Comparison of ENCODE assay signal across 14 mouse cellular contexts in genomic region chr1:152086951-152087350, GRCm38 (mm10). TPM values are rescaled to one million over a fixed set of nuclear protein-coding genes. Genes with fewer than 3 reads are reported as not detected.
DNase-seq lines count a peak whose midpoint lies in the region; ATAC-seq and TF ChIP-seq lines count a peak whose summit lies in the region.
"Had no signal": no experiment of that assay in that cellular context is flagged by ENCODE, and none has a peak within 500 bp of the region (broad histone marks: within the 10 kb centered on the region; RNA-seq: fewer than 3 reads in every experiment).

No protein-coding gene starts in this region.

- H3K9me3 ChIP-seq in forebrain, embryonic 16.5 days (ENCODE audit: control insufficient read depth, low read length): no peaks in the 10 kb centered on the region
- no peaks in the 10 kb centered on the region for H3K9me3 ChIP-seq in midbrain, embryonic 12.5 days
- no peaks in the 10 kb centered on the region for H3K9me3 ChIP-seq in kidney, embryonic 14.5 days (ENCODE audit: control insufficient read depth, low read length)
- H3K9me3 ChIP-seq: limb, embryonic 12.5 days had no signal

- DNase-seq in 3T3-L1 (ENCODE audit: low read depth, low spot score): peak; percentile 23
- DNase-seq in Muller cell, postnatal 12 days (ENCODE audit: inconsistent ontology term): peak; percentile 63
- DNase-seq in layer of hippocampus, postnatal 10 days (ENCODE audit: low spot score in 2 of 2): no peak
- DNase-seq in adrenal gland, postnatal 10 days: no peak
- DNase-seq in thymus, adult 2 months: no peak
- DNase-seq: cerebellum, postnatal 10 days; gastrocnemius, postnatal 14 days; kidney, adult 9 months; layer of hippocampus, adult 9-11 months; liver, postnatal 0 days had no signal

- no peak overlapping the region for H3K9ac ChIP-seq in forebrain, embryonic 16.5 days (replicated peaks; ENCODE audit: low read depth, low read length)
- H3K9ac ChIP-seq in midbrain, embryonic 12.5 days (replicated peaks): no peak overlapping the region
- H3K9ac ChIP-seq in kidney, embryonic 14.5 days (ENCODE audit: low read depth, low read length): no peak overlapping the region
- H3K9ac ChIP-seq: limb, embryonic 12.5 days; liver, postnatal 0 days had no signal

- H3K27ac ChIP-seq in forebrain, embryonic 16.5 days (ENCODE audit: low read length): no peak overlapping the region
- no peak overlapping the region for H3K27ac ChIP-seq in midbrain, embryonic 12.5 days (replicated peaks)
- no peak overlapping the region for H3K27ac ChIP-seq in thymus, adult 2 months (ENCODE audit: control insufficient read depth, insufficient read depth, low read length)
- H3K27ac ChIP-seq in kidney, embryonic 14.5 days (ENCODE audit: low read depth, low read length): no peak overlapping the region
- H3K27ac ChIP-seq: limb, embryonic 12.5 days had no signal

- no peak for TF ChIP-seq POLR2A in thymus, adult 2 months (IDR thresholded peaks at IDR 0.05; ENCODE audit: control insufficient read depth, extremely low read depth, insufficient read depth, low read length, poor library complexity)

- peak overlapping the region; percentile 78 for H3K4me2 ChIP-seq in forebrain, embryonic 16.5 days (ENCODE audit: low read length)
- H3K4me2 ChIP-seq in midbrain, embryonic 12.5 days (replicated peaks): peak overlapping the region; percentile 80
- no peak overlapping the region for H3K4me2 ChIP-seq in kidney, embryonic 14.5 days (replicated peaks; ENCODE audit: low read depth, low read length)

- H3K4me1 ChIP-seq in forebrain, embryonic 16.5 days (replicated peaks; ENCODE audit: control insufficient read depth, insufficient read depth, low read length): peaks cover 51% of the 10 kb centered on the region
- H3K4me1 ChIP-seq in midbrain, embryonic 12.5 days: peaks cover 73% of the 10 kb centered on the region
- peaks cover 26% of the 10 kb centered on the region for H3K4me1 ChIP-seq in thymus, adult 2 months (replicated peaks; ENCODE audit: control insufficient read depth, insufficient read depth, low read length)
- H3K4me1 ChIP-seq in kidney, embryonic 14.5 days (ENCODE audit: control insufficient read depth, insufficient read depth, low read length): peaks cover 18% of the 10 kb centered on the region; the same call in 1 of the 2 replicates

- H3K27me3 ChIP-seq in forebrain, embryonic 16.5 days (replicated peaks; ENCODE audit: control insufficient read depth, insufficient read depth, low read length): no peaks in the 10 kb centered on the region
- no peaks in the 10 kb centered on the region for H3K27me3 ChIP-seq in midbrain, embryonic 12.5 days
- no peaks in the 10 kb centered on the region for H3K27me3 ChIP-seq in thymus, adult 2 months (ENCODE audit: control insufficient read depth, insufficient read depth, low read length)
- no peaks in the 10 kb centered on the region for H3K27me3 ChIP-seq in kidney, embryonic 14.5 days (ENCODE audit: control insufficient read depth, insufficient read depth, low read length)

- H3K4me3 ChIP-seq in forebrain, embryonic 16.5 days (replicated peaks; ENCODE audit: low read length): no peak overlapping the region
- H3K4me3 ChIP-seq in midbrain, embryonic 12.5 days: 0 out of 2 replicates have a peak overlapping the region, but pooled peaks have one; percentile 10
- no peak overlapping the region for H3K4me3 ChIP-seq in thymus, adult 2 months (ENCODE audit: control insufficient read depth, insufficient read depth, low read length)
- H3K4me3 ChIP-seq in kidney, embryonic 14.5 days (ENCODE audit: low read length): no peak overlapping the region
- H3K4me3 ChIP-seq: limb, embryonic 12.5 days had no signal

- no peak for TF ChIP-seq CTCF in thymus, adult 2 months (IDR thresholded peaks at IDR 0.05; ENCODE audit: borderline replicate concordance, control insufficient read depth, extremely low read depth, insufficient read depth, low read length, poor library complexity)

- ATAC-seq in forebrain, embryonic 16.5 days: no peak
- no peak for ATAC-seq in midbrain, embryonic 12.5 days (ENCODE audit: low FRiP score, low read depth)
- no peak for ATAC-seq in kidney, embryonic 14.5 days (ENCODE audit: low FRiP score, low TSS enrichment)
- ATAC-seq: liver, postnatal 0 days had no signal

- H3K36me3 ChIP-seq in forebrain, embryonic 16.5 days (ENCODE audit: control insufficient read depth, insufficient read depth): no peaks in the 10 kb centered on the region
- H3K36me3 ChIP-seq in midbrain, embryonic 12.5 days: no peaks in the 10 kb centered on the region
- no peaks in the 10 kb centered on the region for H3K36me3 ChIP-seq in thymus, adult 2 months (ENCODE audit: control insufficient read depth, insufficient read depth, low read length)
- no peaks in the 10 kb centered on the region for H3K36me3 ChIP-seq in kidney, embryonic 14.5 days (ENCODE audit: control insufficient read depth, insufficient read depth, low read length)
- H3K36me3 ChIP-seq: limb, embryonic 12.5 days had no signal

- WGBS in forebrain, embryonic 16.5 days: 8% methylated on average over 3 of the region's 3 CpGs
- WGBS in midbrain, embryonic 12.5 days: 29% methylated on average over 3 of the region's 3 CpGs
- WGBS in thymus, adult 2 months: 92% methylated on average over 3 of the region's 3 CpGs
- 83% methylated on average over 3 of the region's 3 CpGs for WGBS in kidney, embryonic 14.5 days

RNA-seq across cellular contexts. Expression of gene 1700025G04Rik, which starts 3.0 kb away (rescaled TPM):
- 26.4 and 31.2 TPM in 2 replicates for polyA plus RNA-seq in forebrain, embryonic 16.5 days (2015; fragmentation: Nextera tagmentation; extraction: Ambion mirVana)
- polyA plus RNA-seq in midbrain, embryonic 12.5 days (2016; fragmentation: Nextera tagmentation; extraction: Ambion mirVana): 38.4 and 42.4 TPM in 2 replicates
- total RNA-seq in layer of hippocampus, postnatal 10 days (2021): 10 to 100 TPM; 66.0 to 67.7 TPM
- total RNA-seq in adrenal gland, postnatal 10 days (2021): 10 to 100 TPM; 58.3 to 68.1 TPM
- polyA plus RNA-seq in thymus, adult 2 months (2012; rRNA removed): 4.1 and 5.0 TPM in 2 replicates
- polyA plus RNA-seq in kidney, embryonic 14.5 days (2014; fragmentation: Nextera tagmentation; extraction: Ambion mirVana): 17.9 and 24.4 TPM in 2 replicates

Comparison
In these comparisons a context has a peak if more than half of its experiments do, and no peak if none do; other contexts are left out.
1. DNase-seq: peak in 3T3-L1 (single experiment) and Muller cell, postnatal 12 days (single experiment); none in layer of hippocampus, postnatal 10 days (0 of 2), adrenal gland, postnatal 10 days (single experiment) and thymus, adult 2 months (single experiment).